Mouse (Mus musculus) adrenal gland, adult 10 weeks (tissue): ENCODE measurements around the gene Lpgat1. TPM values are rescaled to one million over a fixed set of nuclear protein-coding genes. Genes with fewer than 3 reads are reported as not detected.

Source experiments
- polyA plus RNA-seq: library from polyadenylated mRNA; stranded (reverse); fragments of 350-450 nt; fragmentation: Illumina TruSeq; extraction: RNeasy Lipid Tissue Mini Kit (QIAGEN cat#74804); gene quantifications from one replicate; pipeline ENCODE4 v1.2.3, GENCODE M21; 2014; ENCODE audit warnings: low read depth, low replicate concordance

Lpgat1 gene
- polyA plus RNA-seq: 129 TPM

DNA sequence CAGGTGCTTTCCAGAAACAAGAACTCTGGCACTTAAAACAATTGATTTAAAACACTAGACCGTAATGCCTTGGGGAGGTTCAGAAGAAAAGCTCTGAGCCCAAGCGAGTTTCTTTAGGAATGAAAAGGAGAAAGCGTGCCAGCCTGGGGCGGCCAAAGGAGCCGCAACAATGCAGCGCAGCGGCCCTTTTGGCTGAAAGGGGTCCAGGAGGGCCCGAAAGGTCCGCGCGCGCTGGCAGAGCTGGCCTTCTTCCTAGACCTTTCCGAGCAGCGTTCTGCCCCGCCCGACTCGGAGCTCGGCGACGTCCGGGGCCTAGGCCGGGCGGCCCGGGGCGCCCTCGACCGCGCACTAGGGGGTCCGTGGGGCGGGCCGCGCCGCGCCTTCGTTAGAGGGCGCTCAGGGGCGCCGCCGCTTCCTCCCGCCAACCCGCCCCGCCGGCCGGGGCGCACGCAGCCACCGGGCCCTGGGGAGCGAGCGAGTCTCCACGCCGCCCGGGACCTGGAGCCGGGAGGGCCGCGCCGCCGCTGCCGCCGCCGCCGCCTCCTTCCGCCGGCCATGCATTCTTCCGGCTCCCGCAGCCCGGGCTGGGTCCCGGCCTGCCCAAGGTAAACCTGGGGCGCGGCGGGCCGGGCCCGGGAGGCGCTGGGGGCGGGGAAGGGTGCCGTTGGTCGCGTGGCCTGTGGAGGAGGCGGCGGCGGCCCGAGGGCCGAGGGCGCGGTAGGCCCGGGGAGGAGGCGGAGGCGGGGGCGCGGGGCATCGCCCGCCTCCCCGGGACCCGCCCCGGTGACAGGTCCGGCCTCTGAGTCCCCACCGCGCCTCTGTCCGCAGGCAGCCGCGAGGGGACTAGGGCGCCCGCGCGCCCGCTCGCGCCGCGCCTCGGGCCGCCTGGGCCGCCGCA lies at the start of gene Lpgat1:
TSS of gene Lpgat1 (plus strand) at position 234 of the 898 bp plus-strand sequence.

DNA sequence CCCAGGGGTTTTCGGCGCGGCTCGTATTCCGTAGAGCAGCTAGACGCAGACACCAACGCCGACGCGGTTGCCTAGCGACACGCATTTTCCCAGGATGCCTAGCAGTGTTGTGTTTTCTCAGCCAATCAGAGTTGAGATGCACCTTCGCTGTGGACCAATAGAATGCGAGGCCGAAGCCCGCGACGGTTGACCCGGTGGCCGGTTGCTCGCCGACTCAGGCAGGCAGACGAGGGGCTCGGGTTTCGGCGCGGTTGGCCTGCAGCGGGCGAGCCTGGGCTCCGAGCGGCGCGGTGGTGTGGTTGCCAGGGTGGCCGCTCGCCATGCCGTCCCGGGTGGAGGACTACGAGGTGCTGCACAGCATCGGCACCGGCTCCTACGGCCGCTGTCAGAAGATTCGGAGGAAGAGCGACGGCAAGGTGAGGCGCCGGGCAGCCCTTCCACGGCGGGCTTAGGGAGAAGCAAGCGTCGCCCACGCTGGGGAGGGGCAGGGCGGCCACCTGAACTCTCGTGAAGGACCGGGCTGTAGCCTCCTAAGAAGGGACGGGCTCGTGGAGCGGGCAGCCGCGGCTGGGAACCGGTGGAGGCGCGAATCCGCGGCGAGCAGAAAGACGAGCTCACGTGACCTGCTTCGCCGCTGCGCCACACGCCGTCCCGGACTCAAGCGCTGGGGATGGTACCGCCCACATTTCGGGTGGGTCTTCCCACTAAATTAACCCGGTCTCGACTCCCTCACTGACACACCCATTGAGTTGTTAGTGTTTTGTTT lies 103.9 kb downstream of the Lpgat1 start, which contains the start of gene Nek2:
TSS of gene Nek2 (plus strand) at position 119 of the 766 bp plus-strand sequence.

Other genes with a start within 250 kb of the Lpgat1 start
- gene Dtl, start 142.3 kb upstream of the Lpgat1 start, polyA plus RNA-seq: 2.7 TPM
- gene Ints7, start 142.2 kb upstream of the Lpgat1 start, polyA plus RNA-seq: 10.9 TPM
- 2.4 TPM for gene Nek2, start 103.6 kb downstream of the Lpgat1 start, polyA plus RNA-seq
- gene Slc30a1, start 188.9 kb downstream of the Lpgat1 start, polyA plus RNA-seq: 23.5 TPM